Mouse (Mus musculus): ENCODE data around the gene Sap30bp. TPM values are rescaled to one million over a fixed set of nuclear protein-coding genes. Genes with fewer than 3 reads are reported as not detected.

The Sap30bp gene
- polyA plus RNA-seq, 1 experiment from 2014 or later: 53.6 TPM

- no peak for ATAC-seq (replicated peaks)
- H3K4me1 ChIP-seq: 0 out of 2 replicates have a peak, but pooled peaks cover 3% of the 10 kb centered on the region
- no peak overlapping the region for H3K4me2 ChIP-seq (replicated peaks)
- H3K9me3 ChIP-seq: no peaks in the 10 kb centered on the region
- H3K4me3 ChIP-seq: no peak overlapping the region
- no peak overlapping the region for H3K27ac ChIP-seq (replicated peaks)
- WGBS: 79% methylated on average over 8 of the region's 8 CpGs
- no peaks in the 10 kb centered on the region for H3K27me3 ChIP-seq
- no peaks in the 10 kb centered on the region for H3K36me3 ChIP-seq
- no peak overlapping the region for H3K9ac ChIP-seq (replicated peaks)
These were observed 32.3 kb upstream of the Sap30bp start for GRCm38 (mm10) chr11:115900561-115901337.

GRCm38 (mm10) chr11:115901338-115902161, 31.5 kb upstream of the Sap30bp start:
- ATAC-seq (replicated peaks): no peak
- Histone ChIP-seq H3K27me3 (no peaks in the 10 kb centered on the region), H3K27ac (replicated peaks) (no peak overlapping the region), H3K9me3 (no peaks in the 10 kb centered on the region), H3K36me3 (no peaks in the 10 kb centered on the region), H3K4me1 (0 out of 2 replicates have a peak, but pooled peaks cover 3% of the 10 kb centered on the region), H3K9ac (replicated peaks) (no peak overlapping the region), H3K4me2 (replicated peaks) (no peak overlapping the region), H3K4me3 (no peak overlapping the region)
- WGBS: 91% methylated on average over 9 of the region's 9 CpGs

GRCm38 (mm10) chr11:115902177-115902576, 30.9 kb upstream of the Sap30bp start:
- no peaks in the 10 kb centered on the region for H3K9me3 ChIP-seq
- H3K4me1 ChIP-seq: 0 out of 2 replicates have a peak, but pooled peaks cover 3% of the 10 kb centered on the region
- ATAC-seq (replicated peaks): no peak
- H3K4me2 ChIP-seq (replicated peaks): no peak overlapping the region
- H3K27ac ChIP-seq (replicated peaks): no peak overlapping the region
- no peak overlapping the region for H3K4me3 ChIP-seq
- WGBS: 81% methylated on average over 5 of the region's 5 CpGs
- H3K27me3 ChIP-seq: no peaks in the 10 kb centered on the region
- H3K36me3 ChIP-seq: no peaks in the 10 kb centered on the region
- H3K9ac ChIP-seq (replicated peaks): no peak overlapping the region

- no peak for ATAC-seq (replicated peaks)
- 87% methylated on average over 1 of the region's 1 CpGs for WGBS
- Histone ChIP-seq H3K9me3 (no peaks in the 10 kb centered on the region), H3K4me3 (no peak overlapping the region), H3K36me3 (no peaks in the 10 kb centered on the region), H3K27me3 (no peaks in the 10 kb centered on the region), H3K27ac (replicated peaks) (no peak overlapping the region), H3K4me2 (replicated peaks) (no peak overlapping the region), H3K4me1 (0 out of 2 replicates have a peak, but pooled peaks cover 3% of the 10 kb centered on the region), H3K9ac (replicated peaks) (no peak overlapping the region)
These were observed 30.3 kb upstream of the Sap30bp start for GRCm38 (mm10) chr11:115902831-115903230.

- no peak for ATAC-seq (replicated peaks)
- WGBS: 82% methylated on average over 11 of the region's 11 CpGs
- Histone ChIP-seq H3K4me3 (no peak overlapping the region), H3K4me1 (0 out of 2 replicates have a peak, but pooled peaks cover 3% of the 10 kb centered on the region), H3K36me3 (no peaks in the 10 kb centered on the region), H3K27me3 (no peaks in the 10 kb centered on the region), H3K9me3 (no peaks in the 10 kb centered on the region), H3K27ac (replicated peaks) (no peak overlapping the region), H3K4me2 (replicated peaks) (no peak overlapping the region), H3K9ac (replicated peaks) (no peak overlapping the region)
These were observed 29.5 kb upstream of the Sap30bp start for GRCm38 (mm10) chr11:115903384-115904230.

- Histone ChIP-seq H3K4me1 (no peaks in the 10 kb centered on the region), H3K27ac (replicated peaks) (no peak overlapping the region), H3K9me3 (no peaks in the 10 kb centered on the region), H3K4me2 (replicated peaks) (no peak overlapping the region), H3K4me3 (no peak overlapping the region), H3K36me3 (no peaks in the 10 kb centered on the region), H3K27me3 (no peaks in the 10 kb centered on the region), H3K9ac (replicated peaks) (no peak overlapping the region)
- ATAC-seq (replicated peaks): no peak
- WGBS: 84% methylated on average over 8 of the region's 8 CpGs
These were observed 28.7 kb upstream of the Sap30bp start for GRCm38 (mm10) chr11:115904231-115904955.

- no peak overlapping the region for H3K9ac ChIP-seq (replicated peaks)
- H3K4me2 ChIP-seq (replicated peaks): no peak overlapping the region
- peaks cover 4% of the 10 kb centered on the region; the same call in 1 of the 2 replicates for H3K36me3 ChIP-seq
- H3K27ac ChIP-seq (replicated peaks): no peak overlapping the region
- H3K4me3 ChIP-seq: no peak overlapping the region
- no peaks in the 10 kb centered on the region for H3K9me3 ChIP-seq
- no peaks in the 10 kb centered on the region for H3K4me1 ChIP-seq
- H3K27me3 ChIP-seq: no peaks in the 10 kb centered on the region
- 52% methylated on average over 16 of the region's 16 CpGs for WGBS
- no peak for ATAC-seq (replicated peaks)
These were observed 27.9 kb upstream of the Sap30bp start for GRCm38 (mm10) chr11:115904956-115905790.

GRCm38 (mm10) chr11:115906116-115906515, 27.0 kb upstream of the Sap30bp start:
- Histone ChIP-seq H3K9ac (replicated peaks) (no peak overlapping the region), H3K4me3 (no peak overlapping the region), H3K27ac (replicated peaks) (no peak overlapping the region), H3K9me3 (no peaks in the 10 kb centered on the region), H3K4me2 (replicated peaks) (no peak overlapping the region), H3K4me1 (no peaks in the 10 kb centered on the region), H3K36me3 (peaks cover 6% of the 10 kb centered on the region; the same call in 1 of the 2 replicates), H3K27me3 (no peaks in the 10 kb centered on the region)
- no peak for ATAC-seq (replicated peaks)
- 70% methylated on average over 3 of the region's 3 CpGs for WGBS

- H3K9me3 ChIP-seq: no peaks in the 10 kb centered on the region
- no peaks in the 10 kb centered on the region for H3K4me1 ChIP-seq
- ATAC-seq (replicated peaks): no peak
- no peak overlapping the region for H3K27ac ChIP-seq (replicated peaks)
- H3K4me3 ChIP-seq: no peak overlapping the region
- H3K9ac ChIP-seq (replicated peaks): no peak overlapping the region
- WGBS: 92% methylated on average over 5 of the region's 5 CpGs
- no peak overlapping the region for H3K4me2 ChIP-seq (replicated peaks)
- H3K36me3 ChIP-seq: peaks cover 6% of the 10 kb centered on the region; the same call in 1 of the 2 replicates
- H3K27me3 ChIP-seq: no peaks in the 10 kb centered on the region
These were observed 26.6 kb upstream of the Sap30bp start for GRCm38 (mm10) chr11:115906521-115906920.

- Histone ChIP-seq H3K9me3 (no peaks in the 10 kb centered on the region), H3K4me1 (no peaks in the 10 kb centered on the region), H3K4me3 (no peak overlapping the region), H3K27me3 (no peaks in the 10 kb centered on the region), H3K4me2 (replicated peaks) (no peak overlapping the region), H3K27ac (replicated peaks) (no peak overlapping the region), H3K36me3 (peaks cover 18% of the 10 kb centered on the region), H3K9ac (replicated peaks) (no peak overlapping the region)
- 95% methylated on average over 5 of the region's 5 CpGs for WGBS
- no peak for ATAC-seq (replicated peaks)
These were observed 21.9 kb upstream of the Sap30bp start for GRCm38 (mm10) chr11:115911134-115911561.
